Mouse (Mus musculus): Measurements from ENCODE around the gene Gabrb1.

- no peak for TF ChIP-seq CTCF (IDR thresholded peaks at IDR 0.05; ENCODE audit: low read depth)
- TF ChIP-seq EP300 (IDR thresholded peaks at IDR 0.05; ENCODE audit: low read depth): no peak
These were observed 293.5 kb downstream of the Gabrb1 start for GRCm38 (mm10) chr5:71951398-71951797.
